Mouse (Mus musculus): ENCODE results near the gene Rassf7. TPM values are rescaled to one million over a fixed set of nuclear protein-coding genes. Genes with fewer than 3 reads are reported as not detected.

Gene Rassf7
- total and polyA plus RNA-seq, 3 experiments, result 4.9 to 51.8 (median 16.8) TPM

DNA sequence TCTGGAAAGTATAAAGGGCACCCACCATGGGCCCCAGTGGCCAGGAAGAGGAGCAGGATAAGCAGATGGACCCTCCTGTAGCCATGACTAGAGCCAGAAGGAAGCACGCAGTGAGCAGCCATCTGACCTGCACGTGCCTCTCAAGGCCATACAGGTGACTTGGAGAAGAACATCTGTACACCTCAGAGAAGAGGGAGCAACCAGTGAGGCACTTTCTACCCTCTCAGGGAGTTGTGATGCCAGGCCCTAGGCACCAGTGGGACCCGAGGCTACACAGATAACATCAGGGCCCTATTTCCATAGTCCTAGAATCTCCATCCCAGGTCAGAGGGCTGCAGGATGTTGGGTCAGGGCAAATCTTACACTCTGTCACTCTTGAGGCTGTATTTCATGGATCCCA lies 25.4 kb upstream of the Rassf7 start:
- TF ChIP-seq CTCF (IDR thresholded peaks at IDR 0.05; ENCODE audit: low read depth, low read length) (no peak), TAL1 (conservative IDR thresholded peaks at IDR 0.05; ENCODE audit: low read depth, low read length) (no peak), GATA2 (IDR thresholded peaks at IDR 0.05; ENCODE audit: borderline replicate concordance, low read depth, low read length) (no peak), GATA1 (IDR thresholded peaks at IDR 0.05; ENCODE audit: borderline replicate concordance, low read length) (no peak)
- H3K27me3 ChIP-seq (ENCODE audit: insufficient read depth, low read length), result no peaks in the 10 kb centered on the region
- peaks cover 49% of the 10 kb centered on the region for H3K4me1 ChIP-seq (ENCODE audit: insufficient read depth, low read depth, low read length)
- no peaks in the 10 kb centered on the region for H3K9me3 ChIP-seq (replicated peaks)
- ATAC-seq (ENCODE audit: extremely low read depth, insufficient number of reproducible peaks, low FRiP score, poor library complexity, severe bottlenecking), result no peak
- peaks cover 47% of the 10 kb centered on the region for H3K36me3 ChIP-seq (replicated peaks)
- DNase-seq (ENCODE audit: low spot score), result no peak
- H3K4me3 ChIP-seq (ENCODE audit: low read depth, low read length), result no peak overlapping the region

DNA sequence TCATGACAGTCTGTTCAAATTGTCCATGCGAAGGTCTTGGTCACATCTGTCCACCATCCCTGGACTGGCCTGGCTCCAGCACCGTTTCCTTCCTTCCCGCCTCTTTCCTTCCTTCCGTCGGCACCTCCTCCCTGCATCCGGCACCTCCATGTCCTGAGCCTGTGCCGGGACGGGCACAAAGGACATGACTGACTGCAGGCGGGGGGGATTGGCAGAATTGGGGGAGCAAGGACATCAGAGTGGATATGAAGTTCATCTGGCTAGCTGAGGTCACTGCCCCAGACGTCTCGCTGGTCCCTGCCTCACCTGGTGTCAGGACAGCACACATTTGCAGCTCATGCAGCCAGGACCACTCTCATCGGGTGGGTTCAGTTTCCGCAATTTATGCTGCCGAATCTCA lies 24.6 kb upstream of the Rassf7 start:
- ATAC-seq (ENCODE audit: extremely low read depth, insufficient number of reproducible peaks, low FRiP score, poor library complexity, severe bottlenecking), result no peak
- Histone ChIP-seq H3K27me3 (ENCODE audit: insufficient read depth, low read length) (no peaks in the 10 kb centered on the region), H3K36me3 (replicated peaks) (peaks cover 47% of the 10 kb centered on the region), H3K4me1 (ENCODE audit: insufficient read depth, low read depth, low read length) (peaks cover 56% of the 10 kb centered on the region), H3K4me3 (ENCODE audit: low read depth, low read length) (no peak overlapping the region), H3K9me3 (replicated peaks) (no peaks in the 10 kb centered on the region)
- TF ChIP-seq GATA1 (IDR thresholded peaks at IDR 0.05; ENCODE audit: borderline replicate concordance, low read length), result no peak
- TF ChIP-seq GATA2 (IDR thresholded peaks at IDR 0.05; ENCODE audit: borderline replicate concordance, low read depth, low read length), result no peak
- no peak for TF ChIP-seq CTCF (IDR thresholded peaks at IDR 0.05; ENCODE audit: low read depth, low read length)
- no peak for TF ChIP-seq POLR2AphosphoS5 (IDR thresholded peaks at IDR 0.05; ENCODE audit: insufficient replicate concordance, low read depth, low read length)
- TF ChIP-seq TAL1 (conservative IDR thresholded peaks at IDR 0.05; ENCODE audit: low read depth, low read length), result no peak
- DNase-seq (ENCODE audit: low spot score), result no peak

DNA sequence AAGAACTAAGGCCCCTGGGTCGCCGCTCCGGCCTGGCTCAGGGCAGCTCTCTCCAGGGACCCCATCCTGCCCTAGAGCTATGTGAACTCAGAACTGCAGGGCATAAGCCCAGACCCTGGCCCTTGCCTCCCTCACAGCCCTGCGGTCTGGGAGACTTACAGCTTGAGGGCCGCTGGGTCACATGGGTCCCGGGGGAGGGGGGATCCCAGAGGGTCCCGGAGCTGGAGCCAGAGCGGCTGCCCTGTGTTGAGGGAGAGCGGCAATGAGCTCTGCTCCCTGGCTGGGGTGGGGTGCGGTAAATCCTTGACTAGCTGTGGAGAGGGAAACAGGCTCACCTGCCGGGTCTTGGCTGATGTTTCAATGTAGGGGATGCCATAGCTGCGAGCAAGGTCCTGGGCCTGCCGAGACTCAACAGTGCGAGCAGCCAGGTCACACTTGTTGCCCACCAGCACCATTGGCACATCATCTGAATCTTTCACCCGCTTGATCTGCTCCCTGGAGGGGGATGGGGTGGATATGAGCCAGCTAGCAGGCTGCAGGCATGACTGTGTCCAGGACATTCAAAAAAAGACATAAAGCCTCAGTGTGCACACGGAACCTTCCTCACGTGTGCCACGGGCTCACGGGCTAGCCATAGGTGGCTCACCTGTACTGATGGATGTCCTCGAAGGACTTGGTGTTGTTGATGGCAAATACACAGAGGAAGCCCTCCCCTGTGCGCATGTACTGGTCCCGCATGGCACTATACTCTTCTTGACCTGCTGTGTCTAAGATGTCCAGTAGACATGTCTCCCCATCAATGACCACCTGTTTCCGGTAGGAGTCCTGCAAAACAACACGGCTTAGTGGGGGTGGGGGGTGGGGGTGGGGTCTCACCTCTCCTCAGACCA lies 23.6 kb upstream of the Rassf7 start:
- Histone ChIP-seq H3K36me3 (replicated peaks) (peaks cover 47% of the 10 kb centered on the region), H3K4me3 (ENCODE audit: low read depth, low read length) (no peak overlapping the region; the same call in 1 of the 2 replicates), H3K4me1 (ENCODE audit: insufficient read depth, low read depth, low read length) (peaks cover 61% of the 10 kb centered on the region), H3K9me3 (replicated peaks) (no peaks in the 10 kb centered on the region), H3K27me3 (ENCODE audit: insufficient read depth, low read length) (no peaks in the 10 kb centered on the region)
- no peak for DNase-seq (ENCODE audit: low spot score)
- ATAC-seq (ENCODE audit: extremely low read depth, insufficient number of reproducible peaks, low FRiP score, poor library complexity, severe bottlenecking), result no peak
- TF ChIP-seq GATA2 (IDR thresholded peaks at IDR 0.05; ENCODE audit: borderline replicate concordance, low read depth, low read length), result no peak
- TF ChIP-seq TAL1 (conservative IDR thresholded peaks at IDR 0.05; ENCODE audit: low read depth, low read length), result no peak
- TF ChIP-seq CTCF (IDR thresholded peaks at IDR 0.05; ENCODE audit: low read depth, low read length), result no peak
- no peak for TF ChIP-seq POLR2AphosphoS5 (IDR thresholded peaks at IDR 0.05; ENCODE audit: insufficient replicate concordance, low read depth, low read length)
- TF ChIP-seq GATA1 (IDR thresholded peaks at IDR 0.05; ENCODE audit: borderline replicate concordance, low read length), result no peak

DNA sequence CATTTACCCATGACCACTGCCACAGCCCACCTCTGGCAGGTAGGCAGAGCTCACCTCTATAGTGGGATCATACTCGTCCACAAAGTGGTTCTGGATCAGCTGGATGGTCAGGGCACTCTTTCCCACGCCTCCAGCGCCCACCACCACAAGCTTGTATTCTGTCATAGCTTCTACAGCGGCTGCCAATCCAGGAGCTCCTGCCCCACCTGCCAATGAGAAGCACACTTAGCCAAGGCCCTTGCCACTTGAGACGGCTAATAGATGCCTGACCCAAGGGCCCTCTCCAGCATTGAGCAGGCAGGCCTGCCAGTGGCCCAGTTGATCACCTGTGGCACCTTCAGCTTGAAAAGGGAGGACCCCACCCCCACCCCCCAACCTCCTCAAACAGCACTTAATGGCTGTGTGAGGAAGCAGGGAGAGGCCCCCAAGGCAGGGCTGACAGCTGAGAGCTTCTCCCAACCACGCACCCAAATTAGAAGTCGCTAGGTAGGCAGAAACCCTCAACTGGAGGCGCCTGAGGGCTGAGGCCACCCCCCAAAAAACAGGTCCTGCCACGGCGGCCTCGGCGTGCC lies 22.8 kb upstream of the Rassf7 start:
- ATAC-seq (ENCODE audit: extremely low read depth, insufficient number of reproducible peaks, low FRiP score, poor library complexity, severe bottlenecking) (no peak), DNase-seq (ENCODE audit: low spot score) (peak; percentile 15)
- Histone ChIP-seq H3K4me3 (ENCODE audit: low read depth, low read length) (peak overlapping the region; percentile 89), H3K4me1 (ENCODE audit: insufficient read depth, low read depth, low read length) (peaks cover 62% of the 10 kb centered on the region), H3K27me3 (ENCODE audit: insufficient read depth, low read length) (no peaks in the 10 kb centered on the region), H3K9me3 (replicated peaks) (no peaks in the 10 kb centered on the region), H3K36me3 (replicated peaks) (peaks cover 54% of the 10 kb centered on the region)
- TF ChIP-seq CTCF (IDR thresholded peaks at IDR 0.05; ENCODE audit: low read depth, low read length), result no peak
- no peak for TF ChIP-seq GATA2 (IDR thresholded peaks at IDR 0.05; ENCODE audit: borderline replicate concordance, low read depth, low read length)
- TF ChIP-seq GATA1 (IDR thresholded peaks at IDR 0.05; ENCODE audit: borderline replicate concordance, low read length), result no peak
- TF ChIP-seq TAL1 (conservative IDR thresholded peaks at IDR 0.05; ENCODE audit: low read depth, low read length), result no peak
- TF ChIP-seq POLR2AphosphoS5 (IDR thresholded peaks at IDR 0.05; ENCODE audit: insufficient replicate concordance, low read depth, low read length), result no peak

DNA sequence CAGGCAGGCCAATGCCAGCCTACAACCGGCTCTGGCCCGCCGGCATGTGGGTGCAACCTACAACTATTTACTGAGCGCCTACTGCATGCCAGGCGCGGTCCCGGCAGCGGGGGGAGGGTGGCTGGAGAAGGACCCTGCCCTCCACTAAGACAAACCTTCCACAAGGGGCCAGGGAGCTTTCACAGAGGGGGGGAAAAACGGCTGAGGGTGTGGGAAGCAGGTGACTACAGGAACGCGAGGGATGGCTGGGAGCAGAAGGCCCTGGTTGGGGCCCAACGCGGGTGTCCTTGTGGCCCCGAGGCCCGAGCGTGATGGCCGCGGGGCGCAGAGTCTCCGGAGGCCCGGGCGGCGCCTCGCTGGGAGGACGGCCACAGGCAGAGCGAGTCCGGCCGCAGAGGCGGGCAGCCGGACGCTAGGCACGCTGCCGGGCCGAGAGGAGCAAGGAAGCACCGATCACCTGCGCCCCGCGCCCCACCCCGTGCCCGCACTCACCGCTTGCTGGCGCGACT lies 22.3 kb upstream of the Rassf7 start:
- no peak for ATAC-seq (ENCODE audit: extremely low read depth, insufficient number of reproducible peaks, low FRiP score, poor library complexity, severe bottlenecking)
- TF ChIP-seq TAL1 (conservative IDR thresholded peaks at IDR 0.05; ENCODE audit: low read depth, low read length), result no peak
- DNase-seq (ENCODE audit: low spot score), result peak; percentile 39
- Histone ChIP-seq H3K4me1 (ENCODE audit: insufficient read depth, low read depth, low read length) (peaks cover 62% of the 10 kb centered on the region), H3K9me3 (replicated peaks) (no peaks in the 10 kb centered on the region), H3K27me3 (ENCODE audit: insufficient read depth, low read length) (no peaks in the 10 kb centered on the region; the same call in 1 of the 2 replicates), H3K36me3 (replicated peaks) (peaks cover 52% of the 10 kb centered on the region), H3K4me3 (ENCODE audit: low read depth, low read length) (peak overlapping the region; percentile 89)

DNA sequence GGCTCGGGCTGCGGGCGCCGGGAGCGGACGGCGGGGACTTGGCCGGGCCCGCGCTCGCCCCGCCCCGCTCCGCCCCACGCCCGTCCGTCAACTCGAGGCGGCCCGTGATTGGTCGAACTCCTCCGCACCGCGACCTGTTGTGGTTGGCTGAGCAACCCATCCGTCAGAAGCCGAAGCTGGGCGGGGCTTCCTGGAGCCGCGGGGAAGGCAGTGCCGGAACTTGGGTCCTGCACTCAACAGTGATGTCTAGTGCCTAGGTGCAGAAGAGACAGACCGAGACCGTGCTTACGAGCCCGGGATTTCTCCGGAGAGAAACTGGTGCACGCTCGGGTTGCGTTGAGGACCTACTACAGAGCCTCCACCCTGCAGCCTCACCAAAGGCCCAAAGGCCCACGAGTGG lies 21.7 kb upstream of the Rassf7 start, which contains the start of the genes Hras and Lrrc56:
Gene Hras (minus strand): TSS at position 58 of the 400 bp plus-strand sequence.
Gene Lrrc56 (plus strand): TSS at position 210 of the 400 bp plus-strand sequence.
- Histone ChIP-seq H3K36me3 (replicated peaks) (peaks cover 47% of the 10 kb centered on the region), H3K27me3 (ENCODE audit: insufficient read depth, low read length) (no peaks in the 10 kb centered on the region; the same call in 1 of the 2 replicates), H3K4me3 (ENCODE audit: low read depth, low read length) (peak within 1 kb of the TSS; percentile 89), H3K4me1 (ENCODE audit: insufficient read depth, low read depth, low read length) (peaks cover 62% of the 10 kb centered on the region), H3K9me3 (replicated peaks) (no peaks in the 10 kb centered on the region)
- ATAC-seq (ENCODE audit: extremely low read depth, insufficient number of reproducible peaks, low FRiP score, poor library complexity, severe bottlenecking) (peak; percentile 97), DNase-seq (ENCODE audit: low spot score) (peak; percentile 95)
- TF ChIP-seq POLR2AphosphoS5 (IDR thresholded peaks at IDR 0.05; ENCODE audit: insufficient replicate concordance, low read depth, low read length) (no peak), GATA2 (IDR thresholded peaks at IDR 0.05; ENCODE audit: borderline replicate concordance, low read depth, low read length) (no peak), GATA1 (IDR thresholded peaks at IDR 0.05; ENCODE audit: borderline replicate concordance, low read length) (no peak), TAL1 (conservative IDR thresholded peaks at IDR 0.05; ENCODE audit: low read depth, low read length) (no peak), CTCF (IDR thresholded peaks at IDR 0.05; ENCODE audit: low read depth, low read length) (no peak)

Data from G1E (cell line).